Mouse (Mus musculus): ENCODE data around the gene Smad1.

DNA sequence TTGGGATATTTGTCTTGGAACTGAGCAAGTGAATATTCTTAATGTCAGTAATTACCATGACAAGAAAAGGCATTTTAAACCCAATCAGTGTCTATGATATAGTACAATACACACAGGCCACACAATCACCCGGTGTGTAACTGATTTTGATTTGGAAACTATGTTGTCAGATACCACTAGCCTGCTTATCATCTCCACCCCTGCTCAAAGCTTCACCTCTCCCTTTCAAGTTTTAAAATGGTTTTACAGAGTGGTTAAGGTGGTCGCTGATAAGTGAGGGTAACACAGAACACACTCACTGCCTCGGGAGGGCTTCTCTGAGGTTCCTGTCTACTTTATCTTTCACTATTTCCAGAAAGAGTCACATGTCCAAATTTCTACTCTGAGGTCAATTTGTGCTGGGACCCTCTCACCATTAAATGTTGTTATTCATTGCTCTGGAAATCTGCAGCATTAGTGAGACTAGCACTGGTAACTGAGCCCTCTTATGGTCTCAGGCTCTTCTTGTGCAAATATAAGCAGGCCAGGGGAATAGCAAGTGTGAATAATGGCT, 106.5 kb downstream of the Smad1 start:
- TF ChIP-seq CTCF (IDR thresholded peaks at IDR 0.05; ENCODE audit: low read depth, low read length), result no peak
- TF ChIP-seq TAL1 (conservative IDR thresholded peaks at IDR 0.05; ENCODE audit: low read depth, low read length), result no peak
- no peak for TF ChIP-seq GATA1 (IDR thresholded peaks at IDR 0.05; ENCODE audit: borderline replicate concordance, low read length)
- no peak for TF ChIP-seq POLR2AphosphoS5 (IDR thresholded peaks at IDR 0.05; ENCODE audit: insufficient replicate concordance, low read depth, low read length)
